Mouse (Mus musculus): ENCODE results near the gene Tns4. TPM values are rescaled to one million over a fixed set of nuclear protein-coding genes. Genes with fewer than 3 reads are reported as not detected.

Gene Tns4
- total and polyA plus RNA-seq, 2 experiments from 2014 or later = 0.17 to 0.38 TPM

- no peak for TF ChIP-seq CTCF (IDR thresholded peaks at IDR 0.05)
- H3K4me1 ChIP-seq (ENCODE audit: insufficient read depth, low read length) = peaks cover 5% of the 10 kb centered on the region
- WGBS = 92% methylated on average over 6 of the region's 6 CpGs
These were observed 63.2 kb downstream of the Tns4 start for GRCm38 (mm10) chr11:99025878-99026277.

GRCm38 (mm10) chr11:99024468-99025134 is 64.5 kb downstream of the Tns4 start:
- H3K9ac ChIP-seq (replicated peaks; ENCODE audit: low read length, poor library complexity, severe bottlenecking) = 0 out of 2 replicates have a peak overlapping the region, but pooled peaks have one; percentile 36
- DNase-seq (ENCODE audit: low spot score) (peak; percentile 23), ATAC-seq (ENCODE audit: low FRiP score) (0 out of 2 replicates have a peak, but pooled peaks have one; percentile 52)
- no peaks in the 10 kb centered on the region for H3K27me3 ChIP-seq (ENCODE audit: insufficient read depth, low read length)
- 0 out of 2 replicates have a peak overlapping the region, but pooled peaks have one; percentile 55 for H3K27ac ChIP-seq (ENCODE audit: low read depth, low read length)
- no peaks in the 10 kb centered on the region for H3K36me3 ChIP-seq (ENCODE audit: insufficient read depth, low read length)
- H3K4me2 ChIP-seq (ENCODE audit: low read depth, low read length, poor library complexity, severe bottlenecking) = peak overlapping the region; percentile 46
- H3K4me3 ChIP-seq (ENCODE audit: low read depth, low read length) = peak overlapping the region; percentile 55
- no peaks in the 10 kb centered on the region for H3K9me3 ChIP-seq (ENCODE audit: low read length)
- TF ChIP-seq CTCF (IDR thresholded peaks at IDR 0.05) = no peak
- 48% methylated on average over 18 of the region's 18 CpGs for WGBS
- peaks cover 5% of the 10 kb centered on the region for H3K4me1 ChIP-seq (ENCODE audit: insufficient read depth, low read length)

More at GRCm38 (mm10) chr11:99025878-99026277, 63.2 kb downstream of the Tns4 start:
- Histone ChIP-seq H3K27me3 (ENCODE audit: insufficient read depth, low read length) (no peaks in the 10 kb centered on the region), H3K9ac (replicated peaks; ENCODE audit: low read length, poor library complexity, severe bottlenecking) (no peak overlapping the region), H3K4me2 (ENCODE audit: low read depth, low read length, poor library complexity, severe bottlenecking) (no peak overlapping the region), H3K9me3 (ENCODE audit: low read length) (no peaks in the 10 kb centered on the region), H3K27ac (ENCODE audit: low read depth, low read length) (no peak overlapping the region), H3K4me3 (ENCODE audit: low read depth, low read length) (no peak overlapping the region), H3K36me3 (ENCODE audit: insufficient read depth, low read length) (no peaks in the 10 kb centered on the region)
- no peak for DNase-seq (ENCODE audit: low spot score)
- no peak for ATAC-seq (ENCODE audit: low FRiP score)

DNA sequence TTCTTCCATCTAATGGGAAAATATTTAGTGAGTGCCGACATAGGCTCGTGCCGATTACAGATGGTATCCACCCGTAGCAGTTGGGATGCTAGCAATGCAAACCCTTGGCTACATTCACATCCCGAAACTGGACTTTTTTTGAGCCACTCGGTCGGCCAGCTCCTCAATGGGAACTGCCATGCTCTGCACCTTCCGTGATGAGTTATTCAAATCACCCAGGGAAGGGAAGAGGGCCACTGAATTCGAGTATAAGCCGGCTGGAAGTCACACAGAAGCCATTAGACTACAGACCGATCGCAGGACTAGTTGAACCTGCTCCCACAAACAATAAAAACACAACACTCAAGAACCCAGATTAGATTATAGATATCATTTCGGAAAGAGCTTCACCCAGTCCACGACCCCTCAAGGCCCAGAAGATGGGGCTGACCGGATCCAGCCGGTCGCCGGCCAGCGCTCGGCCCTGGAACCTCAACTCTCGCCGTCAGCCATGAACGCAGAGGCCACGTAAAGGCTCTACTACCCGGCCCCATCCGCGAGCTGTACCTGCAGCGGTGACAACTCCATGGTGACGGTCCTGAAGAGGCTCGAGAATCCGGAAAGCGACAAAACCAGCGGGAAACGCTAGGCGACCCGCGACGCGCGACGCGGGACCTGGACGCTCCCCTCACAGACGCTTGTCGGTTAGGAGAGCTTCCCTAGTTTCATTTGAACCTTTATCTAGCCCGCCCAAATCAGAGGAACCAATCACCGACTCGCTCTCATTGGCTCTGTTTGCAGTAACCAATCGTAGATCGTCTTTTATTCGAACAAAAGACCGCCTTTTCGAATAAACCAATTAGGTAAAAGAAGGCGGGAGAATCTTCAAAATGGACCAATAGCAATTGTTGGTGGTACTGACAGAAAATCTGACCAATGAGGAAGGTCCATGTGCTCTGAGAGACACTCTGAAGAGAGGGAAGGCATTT is 65.3 kb downstream of the Tns4 start, which contains the start of gene Top2a:
Gene Top2a, minus strand, starts transcription at position 690 of the 968 bp plus-strand sequence.
- Histone ChIP-seq H3K9ac (replicated peaks; ENCODE audit: low read length, poor library complexity, severe bottlenecking) (peak within 1 kb of the TSS; percentile 48; the same call in 1 of the 2 replicates), H3K27me3 (ENCODE audit: insufficient read depth, low read length) (no peaks in the 10 kb centered on the region), H3K4me2 (ENCODE audit: low read depth, low read length, poor library complexity, severe bottlenecking) (peak within 1 kb of the TSS; percentile 91), H3K27ac (ENCODE audit: low read depth, low read length) (0 out of 2 replicates have a peak within 1 kb of the TSS, but pooled peaks have one; percentile 55), H3K36me3 (ENCODE audit: insufficient read depth, low read length) (no peaks in the 10 kb centered on the region), H3K4me1 (ENCODE audit: insufficient read depth, low read length) (peaks cover 5% of the 10 kb centered on the region), H3K4me3 (ENCODE audit: low read depth, low read length) (peak within 1 kb of the TSS; percentile 55), H3K9me3 (ENCODE audit: low read length) (no peaks in the 10 kb centered on the region)
- no peak for TF ChIP-seq CTCF (IDR thresholded peaks at IDR 0.05)
- peak; percentile 96 for ATAC-seq (ENCODE audit: low FRiP score)
- WGBS = under 1% methylated on average over 54 of the region's 54 CpGs
- DNase-seq (ENCODE audit: low spot score) = peak; percentile 99

DNA sequence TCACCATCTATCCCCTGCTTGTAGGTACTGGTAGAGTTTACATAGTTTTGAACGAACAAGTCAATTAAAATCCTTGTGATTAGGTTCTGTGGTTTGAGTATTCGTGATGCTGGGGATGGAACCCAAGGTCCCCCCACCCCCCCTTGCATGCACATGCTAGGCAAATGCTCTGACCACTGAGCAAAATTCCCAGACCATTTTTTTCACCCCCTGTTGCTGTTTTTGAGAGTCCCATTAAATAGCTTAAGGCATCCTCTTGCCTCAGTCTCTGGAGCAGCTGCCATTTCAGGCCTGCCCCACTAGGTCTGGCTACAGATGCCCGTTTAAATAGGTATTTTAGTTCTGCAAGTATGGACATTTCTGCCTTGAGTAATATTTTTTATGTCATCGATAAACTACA is 66.0 kb downstream of the Tns4 start:
- Histone ChIP-seq H3K4me1 (ENCODE audit: insufficient read depth, low read length) (peaks cover 5% of the 10 kb centered on the region), H3K9me3 (ENCODE audit: low read length) (no peaks in the 10 kb centered on the region), H3K4me2 (ENCODE audit: low read depth, low read length, poor library complexity, severe bottlenecking) (peak overlapping the region; percentile 91), H3K36me3 (ENCODE audit: insufficient read depth, low read length) (no peaks in the 10 kb centered on the region), H3K27me3 (ENCODE audit: insufficient read depth, low read length) (no peaks in the 10 kb centered on the region), H3K27ac (ENCODE audit: low read depth, low read length) (no peak overlapping the region), H3K9ac (replicated peaks; ENCODE audit: low read length, poor library complexity, severe bottlenecking) (no peak overlapping the region), H3K4me3 (ENCODE audit: low read depth, low read length) (peak overlapping the region; percentile 55)
- DNase-seq (ENCODE audit: low spot score) (no peak), ATAC-seq (ENCODE audit: low FRiP score) (no peak)
- TF ChIP-seq CTCF (IDR thresholded peaks at IDR 0.05) = no peak
- WGBS = 5% methylated on average over 4 of the region's 4 CpGs

- DNase-seq (ENCODE audit: low spot score) (no peak), ATAC-seq (ENCODE audit: low FRiP score) (no peak)
- Histone ChIP-seq H3K4me2 (ENCODE audit: low read depth, low read length, poor library complexity, severe bottlenecking) (no peak overlapping the region), H3K27me3 (ENCODE audit: insufficient read depth, low read length) (no peaks in the 10 kb centered on the region), H3K27ac (ENCODE audit: low read depth, low read length) (no peak overlapping the region), H3K9me3 (ENCODE audit: low read length) (no peaks in the 10 kb centered on the region), H3K9ac (replicated peaks; ENCODE audit: low read length, poor library complexity, severe bottlenecking) (no peak overlapping the region), H3K36me3 (ENCODE audit: insufficient read depth, low read length) (no peaks in the 10 kb centered on the region), H3K4me1 (ENCODE audit: insufficient read depth, low read length) (peaks cover 5% of the 10 kb centered on the region), H3K4me3 (ENCODE audit: low read depth, low read length) (no peak overlapping the region)
- WGBS = 80% methylated on average over 5 of the region's 5 CpGs
- no peak for TF ChIP-seq CTCF (IDR thresholded peaks at IDR 0.05)
These were observed 66.6 kb downstream of the Tns4 start for GRCm38 (mm10) chr11:99022384-99022933.

All from midbrain, postnatal 0 days (tissue).